Mouse (Mus musculus): ENCODE measurements at regions not wholly inside any gene's neighbourhood (a gene's known extent, or its start where the extent isn't known, plus 50 kb on each side); places are given as distances from the start of the nearest gene placed in this dataset.

DNA sequence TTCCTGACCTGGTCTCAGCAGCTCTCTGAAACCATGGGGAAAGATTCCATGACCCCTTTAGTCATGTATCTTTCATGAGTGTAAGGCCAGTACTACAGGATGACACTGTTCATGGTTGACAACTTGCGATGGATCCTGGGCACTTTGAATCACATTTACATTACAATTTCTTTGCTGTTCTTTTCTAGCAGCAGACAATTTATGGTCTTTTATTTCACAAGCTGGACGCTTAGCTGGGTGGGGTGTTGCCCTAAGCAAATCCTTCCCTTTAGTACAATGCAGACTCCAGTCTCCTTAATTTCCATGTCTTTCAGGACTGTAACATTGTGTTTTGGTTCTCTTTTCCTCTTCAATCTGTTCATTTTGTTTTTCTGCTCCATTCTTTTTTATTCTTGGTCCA lies 89.0 kb upstream of the Slc7a14 start:
- no peak for DNase-seq (ENCODE audit: inconsistent age in 2 of 2, low spot score in 1 of 2)

DNA sequence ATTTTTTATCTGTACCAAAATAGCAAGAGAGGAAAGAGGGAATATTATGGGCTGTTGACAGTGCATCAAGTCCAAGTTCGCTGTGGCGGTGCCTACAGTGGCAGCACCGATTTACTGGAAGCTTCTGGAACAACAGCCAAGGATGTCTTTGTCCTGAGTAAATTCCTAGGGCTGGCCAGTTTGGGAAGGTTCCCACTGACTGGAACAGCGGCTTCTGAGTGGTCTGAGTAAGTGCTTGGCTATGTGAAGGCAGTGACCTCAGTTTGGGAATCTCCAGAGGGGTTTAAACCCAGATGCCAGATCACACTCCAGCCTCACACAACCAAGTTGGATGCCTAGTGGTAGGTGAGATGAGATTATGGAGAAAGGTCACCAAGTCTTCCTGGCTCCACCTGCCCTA lies 84.4 kb upstream of the Slc7a14 start:
- DNase-seq (ENCODE audit: inconsistent age in 2 of 2, low spot score in 1 of 2): no peak

DNA sequence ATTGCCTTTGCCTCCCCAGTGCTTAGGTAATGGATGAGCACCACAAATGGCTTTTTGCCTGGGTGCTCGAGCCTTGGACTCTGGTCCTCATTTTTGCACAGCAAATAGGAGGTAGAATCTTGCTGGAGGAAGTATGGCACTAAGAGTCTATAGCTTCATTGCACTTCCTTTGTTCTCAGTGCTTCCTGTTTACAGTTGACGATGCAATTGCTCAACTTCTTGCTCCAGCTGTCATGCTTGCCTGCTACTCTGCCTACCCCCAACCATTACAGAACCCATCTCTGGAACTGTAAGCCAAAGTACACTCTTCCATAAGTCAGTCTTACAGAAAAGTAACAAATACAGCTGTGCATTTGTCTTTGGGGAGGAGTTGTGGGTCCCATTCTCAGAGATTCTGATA lies 79.8 kb upstream of the Slc7a14 start:
- no peak for DNase-seq (ENCODE audit: inconsistent age in 2 of 2, low spot score in 1 of 2)

- DNase-seq (ENCODE audit: inconsistent age in 2 of 2, low spot score in 1 of 2): no peak
These were observed 65.5 kb upstream of the Slc7a14 start for GRCm38 (mm10) chr3:31375678-31376077.

GRCm38 (mm10) chr3:31374061-31374460 lies 63.9 kb upstream of the Slc7a14 start:
- DNase-seq (ENCODE audit: inconsistent age in 2 of 2, low spot score in 1 of 2): peak in 1 of 2 experiments; percentile 43

DNA sequence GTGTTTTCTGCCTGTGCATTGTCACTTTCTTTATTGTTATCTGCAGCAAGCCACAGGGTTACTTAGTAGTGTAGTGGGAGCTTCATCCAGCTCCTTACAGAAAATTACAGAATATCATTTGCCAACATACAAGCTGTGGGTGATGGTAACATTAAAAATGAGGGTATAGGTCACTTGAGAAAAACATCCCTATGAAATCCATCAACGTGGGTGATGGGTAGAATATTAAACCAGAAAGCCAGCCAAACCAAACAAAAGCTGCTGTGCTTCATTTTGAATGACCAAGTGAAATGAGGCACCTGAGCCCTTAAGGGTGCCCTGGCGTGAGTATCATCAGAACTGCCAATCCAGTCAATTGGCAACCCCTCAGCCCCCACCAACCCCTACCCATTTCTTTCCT lies 58.1 kb upstream of the Slc7a14 start:
- peak in 1 of 2 experiments; percentile 29 for DNase-seq (ENCODE audit: inconsistent age in 2 of 2, low spot score in 1 of 2)

All from adrenal gland, adult (tissue).